Mouse (Mus musculus) neutrophil, adult 59 days (primary cell): ENCODE data around the gene Ap2a1. TPM values are rescaled to one million over a fixed set of nuclear protein-coding genes. Genes with fewer than 3 reads are reported as not detected.

Experiments
- total RNA-seq, 2 experiments: library from RNA; stranded (reverse); gene quantifications; 1 replicate in 1 of 2; 2 replicates in 1 of 2; pipeline ENCODE4 v1.2.4; 2023

The Ap2a1 gene
- total RNA-seq, result 10 to 100 TPM; 61.7 to 69.2 TPM

GRCm38 (mm10) chr7:44929204-44930151, at the start of gene Ap2a1:
TSS of gene Ap2a1 (minus strand) at chr7:44929496.

GRCm38 (mm10) chr7:44974383-44975116, 45.3 kb upstream of the Ap2a1 start, which contains the start of gene Cpt1c:
TSS of gene Cpt1c (minus strand) at chr7:44974851.

GRCm38 (mm10) chr7:44942904-44943303, 13.6 kb upstream of the Ap2a1 start, which contains the start of gene Tsks:
TSS of gene Tsks (plus strand) at chr7:44943204.

GRCm38 (mm10) chr7:44895593-44896434, 33.5 kb downstream of the Ap2a1 start, which contains the start of gene Fuz:
TSS of gene Fuz (plus strand) at chr7:44896079.

GRCm38 (mm10) chr7:44892276-44892921, 36.9 kb downstream of the Ap2a1 start, which contains the start of gene Med25:
TSS of gene Med25 (minus strand) at chr7:44892712.

GRCm38 (mm10) chr7:44869697-44870528, 59.4 kb downstream of the Ap2a1 start, which contains the start of gene Ptov1:
TSS of gene Ptov1 (minus strand) at chr7:44869788.

GRCm38 (mm10) chr7:44857042-44857552, 72.2 kb downstream of the Ap2a1 start, which contains the start of gene Pnkp:
TSS of gene Pnkp (plus strand) at chr7:44857139.

Other genes starting within 250 kb of the Ap2a1 start
- not detected for gene Izumo2, start 220.8 kb downstream of the Ap2a1 start, total RNA-seq
- gene Vrk3, start 181.1 kb downstream of the Ap2a1 start, total RNA-seq, result 10 to 100 TPM; 49.1 to 59.2 TPM
- 1 to 10 TPM; 1.0 to 1.7 TPM for gene Zfp473, start 178.4 kb downstream of the Ap2a1 start, total RNA-seq
- 10 to 100 TPM; 50.3 to 52.5 TPM for gene Nup62, start 113.4 kb downstream of the Ap2a1 start, total RNA-seq
- gene Il4i1, start 113.1 kb downstream of the Ap2a1 start, total RNA-seq, result 1 to 10 TPM in 1 of 2 experiments, under 1 TPM in 1; 0.64 to 1.8 TPM
- gene Atf5, start 112.8 kb downstream of the Ap2a1 start, total RNA-seq, result 1 to 10 TPM; 4.9 to 6.0 TPM
- gene Akt1s1, start 80.5 kb downstream of the Ap2a1 start, total RNA-seq, result 10 to 100 TPM; 14.1 to 15.2 TPM
- gene Tbc1d17, start 80.4 kb downstream of the Ap2a1 start, total RNA-seq, result 10 to 100 TPM; 32.1 to 45.3 TPM
- 100 to 1,000 TPM; 390 to 443 TPM for gene Pnkp, start 72.4 kb downstream of the Ap2a1 start, total RNA-seq
- gene Ptov1, start 59.7 kb downstream of the Ap2a1 start, total RNA-seq, result 10 to 100 TPM; 32.3 to 33.9 TPM
- gene Med25, start 36.8 kb downstream of the Ap2a1 start, total RNA-seq, result 10 to 100 TPM; 36.9 to 38.1 TPM
- 1 to 10 TPM; 4.6 to 6.1 TPM for gene Fuz, start 33.4 kb downstream of the Ap2a1 start, total RNA-seq
- gene Tsks, start 13.7 kb upstream of the Ap2a1 start, total RNA-seq, result not detected
- gene Cpt1c, start 45.4 kb upstream of the Ap2a1 start, total RNA-seq, result under 1 TPM; 0.33 to 0.53 TPM
- gene Prmt1, start 57.1 kb upstream of the Ap2a1 start, total RNA-seq, result 10 to 100 TPM; 79.2 to 80.4 TPM
- gene Irf3, start 68.2 kb upstream of the Ap2a1 start, total RNA-seq, result 10 to 100 TPM; 55.8 to 60.1 TPM
- 10 to 100 TPM in 1 of 2 experiments, 1 to 10 TPM in 1; 9.3 to 14.3 TPM for gene Bcl2l12, start 69.2 kb upstream of the Ap2a1 start, total RNA-seq
- gene Scaf1, start 86.9 kb upstream of the Ap2a1 start, total RNA-seq, result 10 to 100 TPM; 57.7 to 58.5 TPM
- gene Rras, start 88.5 kb upstream of the Ap2a1 start, total RNA-seq, result 10 to 100 TPM; 13.6 to 16.8 TPM
- 10 to 100 TPM; 22.7 to 23.8 TPM for gene Prr12, start 123.4 kb upstream of the Ap2a1 start, total RNA-seq
- 10 to 100 TPM; 31.4 to 34.3 TPM for gene Nosip, start 132.9 kb upstream of the Ap2a1 start, total RNA-seq
- 10 to 100 TPM; 14.5 to 15.6 TPM for gene Prrg2, start 133.2 kb upstream of the Ap2a1 start, total RNA-seq
- gene Rcn3, start 162.7 kb upstream of the Ap2a1 start, total RNA-seq, result 1 to 10 TPM in 1 of 2 experiments, under 1 TPM in 1; 0.79 to 2.8 TPM
- 10 to 100 TPM; 15.6 to 23.0 TPM for gene Fcgrt, start 174.4 kb upstream of the Ap2a1 start, total RNA-seq
- gene Rps11, start 194.9 kb upstream of the Ap2a1 start, total RNA-seq, result 1,000 to 10,000 TPM in 1 of 2 experiments, 100 to 1,000 TPM in 1; 885 to 1,040 TPM
- 1,000 to 10,000 TPM; 1,010 to 1,095 TPM for gene Rpl13a, start 199.3 kb upstream of the Ap2a1 start, total RNA-seq
- not detected for gene Gm45713, start 206.7 kb upstream of the Ap2a1 start, total RNA-seq
- 10 to 100 TPM; 23.6 to 24.1 TPM for gene Flt3l, start 206.9 kb upstream of the Ap2a1 start, total RNA-seq
- gene Pih1d1, start 224.8 kb upstream of the Ap2a1 start, total RNA-seq, result 10 to 100 TPM; 40.2 to 48.4 TPM
- gene Aldh16a1, start 225.1 kb upstream of the Ap2a1 start, total RNA-seq, result 100 to 1,000 TPM in 1 of 2 experiments, 10 to 100 TPM in 1; 79.9 to 118 TPM
- gene Slc17a7, start 234.5 kb upstream of the Ap2a1 start, total RNA-seq, result not detected